Mouse (Mus musculus) heart, postnatal 0 days (tissue): ENCODE results near the gene Cass4. TPM values are rescaled to one million over a fixed set of nuclear protein-coding genes. Genes with fewer than 3 reads are reported as not detected.

Experiments used
- ATAC-seq: fragments of 200-750 bp; cut with Nextera tagmentation; 2 replicates; pipeline ENCODE4 v1.8.0; 2017; ENCODE audit warnings: low read depth, moderate number of reproducible peaks, moderate library complexity; ENCODE audit not compliant: insufficient read depth
- DNase-seq: peaks from one replicate; pipeline ENCODE4 v3.0.0-alpha.2; 2016; ENCODE audit warnings: low spot score
- H3K27ac ChIP-seq: fragments of 300-500 bp; sonication (generic); 2 replicates; pipeline ENCODE4 v1.5.1; 2014; ENCODE audit warnings: low read depth, mild to moderate bottlenecking
- H3K27me3 ChIP-seq: fragments of 300-500 bp; sonication (generic); 2 replicates; pipeline ENCODE4 v1.6.1; 2014; ENCODE audit warnings: low read length, mixed read lengths; ENCODE audit not compliant: control insufficient read depth, insufficient read depth
- H3K36me3 ChIP-seq: fragments of 300-500 bp; sonication (generic); replicated peaks from 2 replicates; pipeline ENCODE4 v1.6.1; 2014; ENCODE audit warnings: low read length, mixed read lengths; ENCODE audit not compliant: control insufficient read depth, insufficient read depth
- H3K4me1 ChIP-seq: fragments of 300-500 bp; sonication (generic); 2 replicates; pipeline ENCODE4 v1.6.1; 2014; ENCODE audit warnings: antibody characterized with exemption; ENCODE audit not compliant: control insufficient read depth, insufficient read depth
- H3K4me2 ChIP-seq: fragments of 300-500 bp; sonication (generic); 2 replicates; pipeline ENCODE4 v1.6.1; 2014; ENCODE audit warnings: low read depth, mild to moderate bottlenecking, low read length, moderate library complexity
- H3K4me3 ChIP-seq: fragments of 300-500 bp; sonication (generic); 2 replicates; pipeline ENCODE4 v1.5.1; 2014; ENCODE audit warnings: low read depth, low read length
- H3K9ac ChIP-seq: fragments of 300-500 bp; sonication (generic); replicated peaks from 2 replicates; pipeline ENCODE4 v1.6.1; 2014; ENCODE audit warnings: low read depth, low read length, mixed read lengths
- H3K9me3 ChIP-seq: fragments of 300-500 bp; sonication (generic); replicated peaks from 2 replicates; pipeline ENCODE4 v1.6.1; 2016; ENCODE audit warnings: low read length; ENCODE audit not compliant: control insufficient read depth
- CTCF ChIP-seq: IDR thresholded peaks from 2 replicates; pipeline ENCODE4 v1.5.1; 2016; ENCODE audit warnings: antibody characterized with exemption, control low read depth, low read depth
- EP300 ChIP-seq: IDR thresholded peaks from 2 replicates; pipeline ENCODE4 v1.6.1; 2016; ENCODE audit warnings: antibody characterized with exemption, low read depth
- WGBS: fragments of 180-500 bp; shearing (Covaris S2); extraction: QIAGEN DNeasy Blood & Tissue Kit; methylation state at CpG from one replicate; pipeline ENCODE4 v1.1.7; 2014; 5-methylcytosine and 5-hydroxymethylcytosine counted together
- polyA plus RNA-seq: library from polyadenylated mRNA; unstranded; fragments of >200 nt; fragmentation: Nextera tagmentation; extraction: Ambion mirVana; gene quantifications from 2 replicates; pipeline ENCODE4 v1.2.1, GENCODE M21; 2015
- total RNA-seq: library from RNA; depleted of rRNA; stranded (reverse); fragments of >200 nt; gene quantifications from 2 replicates; pipeline ENCODE4 v1.2.3, GENCODE M21; 2014; ENCODE audit warnings: low replicate concordance

Gene Cass4
- total and polyA plus RNA-seq, 2 experiments from 2014 or later = 0.20 to 1.1 TPM

GRCm38 (mm10) chr2:172410686-172411085 lies 17.1 kb downstream of the Cass4 start:
- H3K4me3 ChIP-seq = no peak overlapping the region
- 64% methylated on average over 2 of the region's 2 CpGs for WGBS
- no peak overlapping the region for H3K4me2 ChIP-seq
- H3K36me3 ChIP-seq = no peaks in the 10 kb centered on the region
- H3K9me3 ChIP-seq = no peaks in the 10 kb centered on the region
- H3K9ac ChIP-seq = no peak overlapping the region
- no peak overlapping the region for H3K27ac ChIP-seq
- 0 out of 2 replicates have a peak, but pooled peaks cover 4% of the 10 kb centered on the region for H3K4me1 ChIP-seq
- no peaks in the 10 kb centered on the region for H3K27me3 ChIP-seq
- no peak for ATAC-seq
- no peak for DNase-seq
- no peak for TF ChIP-seq CTCF
- TF ChIP-seq EP300 = no peak

GRCm38 (mm10) chr2:172411091-172411490 lies 17.5 kb downstream of the Cass4 start:
- no peak for DNase-seq
- no peak overlapping the region for H3K4me3 ChIP-seq
- TF ChIP-seq CTCF (no peak), EP300 (no peak)
- no peaks in the 10 kb centered on the region for H3K27me3 ChIP-seq
- WGBS = 67% methylated on average over 11 of the region's 11 CpGs
- H3K4me2 ChIP-seq = no peak overlapping the region
- H3K4me1 ChIP-seq = 0 out of 2 replicates have a peak, but pooled peaks cover 4% of the 10 kb centered on the region
- ATAC-seq = no peak
- no peak overlapping the region for H3K27ac ChIP-seq
- no peaks in the 10 kb centered on the region for H3K9me3 ChIP-seq
- no peak overlapping the region for H3K9ac ChIP-seq
- no peaks in the 10 kb centered on the region for H3K36me3 ChIP-seq

GRCm38 (mm10) chr2:172412454-172412853 lies 18.9 kb downstream of the Cass4 start:
- H3K4me2 ChIP-seq = peak overlapping the region; percentile 34
- no peak overlapping the region for H3K9ac ChIP-seq
- no peak overlapping the region for H3K27ac ChIP-seq
- 4% methylated on average over 9 of the region's 9 CpGs for WGBS
- no peaks in the 10 kb centered on the region for H3K36me3 ChIP-seq
- no peaks in the 10 kb centered on the region for H3K27me3 ChIP-seq
- TF ChIP-seq EP300 (no peak), CTCF (no peak)
- H3K4me1 ChIP-seq = 0 out of 2 replicates have a peak, but pooled peaks cover 4% of the 10 kb centered on the region
- DNase-seq (no peak), ATAC-seq (no peak; the same call in 1 of the 2 replicates)
- H3K9me3 ChIP-seq = no peaks in the 10 kb centered on the region
- no peak overlapping the region for H3K4me3 ChIP-seq

- Histone ChIP-seq H3K9ac (no peak overlapping the region), H3K27me3 (no peaks in the 10 kb centered on the region), H3K4me2 (no peak overlapping the region), H3K27ac (no peak overlapping the region), H3K36me3 (no peaks in the 10 kb centered on the region), H3K4me3 (no peak overlapping the region), H3K4me1 (0 out of 2 replicates have a peak, but pooled peaks cover 4% of the 10 kb centered on the region), H3K9me3 (no peaks in the 10 kb centered on the region)
- DNase-seq (peak; percentile 25), ATAC-seq (peak; percentile 72)
- no peak for TF ChIP-seq EP300
- WGBS = 20% methylated on average over 4 of the region's 4 CpGs
These were observed 19.7 kb downstream of the Cass4 start for GRCm38 (mm10) chr2:172413273-172413672.

- DNase-seq (no peak), ATAC-seq (no peak)
- H3K27ac ChIP-seq = no peak overlapping the region
- H3K9me3 ChIP-seq = no peaks in the 10 kb centered on the region
- H3K36me3 ChIP-seq = no peaks in the 10 kb centered on the region
- H3K4me1 ChIP-seq = 0 out of 2 replicates have a peak, but pooled peaks cover 4% of the 10 kb centered on the region
- no peak overlapping the region for H3K4me3 ChIP-seq
- no peaks in the 10 kb centered on the region for H3K27me3 ChIP-seq
- H3K9ac ChIP-seq = no peak overlapping the region
- TF ChIP-seq EP300 = no peak
- 71% methylated on average over 5 of the region's 5 CpGs for whole genome bisulfite sequencing
- H3K4me2 ChIP-seq = no peak overlapping the region
These were observed 20.3 kb downstream of the Cass4 start for GRCm38 (mm10) chr2:172413894-172414293.

GRCm38 (mm10) chr2:172416218-172416617 lies 22.6 kb downstream of the Cass4 start:
- TF ChIP-seq EP300 (no peak), CTCF (no peak)
- Histone ChIP-seq H3K27me3 (no peaks in the 10 kb centered on the region), H3K27ac (no peak overlapping the region), H3K36me3 (no peaks in the 10 kb centered on the region), H3K4me1 (0 out of 2 replicates have a peak, but pooled peaks cover 4% of the 10 kb centered on the region), H3K9me3 (no peaks in the 10 kb centered on the region), H3K4me3 (no peak overlapping the region), H3K4me2 (no peak overlapping the region), H3K9ac (no peak overlapping the region)
- WGBS = 58% methylated on average over 12 of the region's 12 CpGs
- ATAC-seq = no peak
- DNase-seq = no peak
